Mouse (Mus musculus) forebrain, embryonic 16.5 days (tissue): Measurements from ENCODE around the gene Wdpcp. TPM values are rescaled to one million over a fixed set of nuclear protein-coding genes. Genes with fewer than 3 reads are reported as not detected.

Experiments
- ATAC-seq: fragments of 200-750 bp; cut with Nextera tagmentation; 2 replicates; pipeline ENCODE4 v1.8.0; 2017; ENCODE audit warnings: mild to moderate bottlenecking, moderate library complexity
- H3K27ac ChIP-seq: fragments of 300-500 bp; sonication (generic); 2 replicates; pipeline ENCODE4 v1.5.1; 2014; ENCODE audit warnings: low read length, control low read depth
- H3K27me3 ChIP-seq: fragments of 300-500 bp; sonication (generic); replicated peaks from 2 replicates; pipeline ENCODE4 v1.6.1; 2014; ENCODE audit warnings: low read length; ENCODE audit not compliant: control insufficient read depth, insufficient read depth
- H3K36me3 ChIP-seq: fragments of 300-500 bp; sonication (generic); 2 replicates; pipeline ENCODE4 v1.6.1; 2014; ENCODE audit not compliant: control insufficient read depth, insufficient read depth
- H3K4me1 ChIP-seq: fragments of 300-500 bp; sonication (generic); replicated peaks from 2 replicates; pipeline ENCODE4 v1.6.1; 2014; ENCODE audit warnings: low read length; ENCODE audit not compliant: control insufficient read depth, insufficient read depth
- H3K4me2 ChIP-seq: fragments of 300-500 bp; sonication (generic); 2 replicates; pipeline ENCODE4 v1.6.1; 2014; ENCODE audit warnings: mild to moderate bottlenecking, low read length, control low read depth
- H3K4me3 ChIP-seq: fragments of 300-500 bp; sonication (generic); replicated peaks from 2 replicates; pipeline ENCODE4 v1.5.1; 2014; ENCODE audit warnings: mild to moderate bottlenecking, low read length, control low read depth
- H3K9ac ChIP-seq: fragments of 300-500 bp; sonication (generic); replicated peaks from 2 replicates; pipeline ENCODE4 v1.6.1; 2014; ENCODE audit warnings: low read depth, low read length, control low read depth
- H3K9me3 ChIP-seq: fragments of 300-500 bp; sonication (generic); 2 replicates; pipeline ENCODE4 v1.6.1; 2016; ENCODE audit warnings: low read length; ENCODE audit not compliant: control insufficient read depth
- WGBS: fragments of 180-500 bp; shearing (Covaris S2); extraction: QIAGEN DNeasy Blood & Tissue Kit; methylation state at CpG from one replicate; pipeline ENCODE4 v1.1.7; 2014; 5-methylcytosine and 5-hydroxymethylcytosine counted together
- polyA plus RNA-seq: library from polyadenylated mRNA; unstranded; fragments of >200 nt; fragmentation: Nextera tagmentation; extraction: Ambion mirVana; gene quantifications from 2 replicates; pipeline ENCODE4 v1.2.1, GENCODE M21; 2015

Gene Wdpcp
- polyA plus RNA-seq, 1 experiment from 2014 or later = 12.0 TPM

GRCm38 (mm10) chr11:21566934-21567333, 5.1 kb upstream of the Wdpcp start:
- peaks cover 14% of the 10 kb centered on the region for H3K4me1 ChIP-seq
- ATAC-seq = no peak
- WGBS = 93% methylated on average over 6 of the region's 6 CpGs
- H3K27ac ChIP-seq = no peak overlapping the region
- no peak overlapping the region for H3K9ac ChIP-seq
- no peaks in the 10 kb centered on the region for H3K27me3 ChIP-seq
- H3K4me3 ChIP-seq = no peak overlapping the region
- H3K36me3 ChIP-seq = peaks cover 22% of the 10 kb centered on the region
- H3K4me2 ChIP-seq = no peak overlapping the region
- H3K9me3 ChIP-seq = no peaks in the 10 kb centered on the region

DNA sequence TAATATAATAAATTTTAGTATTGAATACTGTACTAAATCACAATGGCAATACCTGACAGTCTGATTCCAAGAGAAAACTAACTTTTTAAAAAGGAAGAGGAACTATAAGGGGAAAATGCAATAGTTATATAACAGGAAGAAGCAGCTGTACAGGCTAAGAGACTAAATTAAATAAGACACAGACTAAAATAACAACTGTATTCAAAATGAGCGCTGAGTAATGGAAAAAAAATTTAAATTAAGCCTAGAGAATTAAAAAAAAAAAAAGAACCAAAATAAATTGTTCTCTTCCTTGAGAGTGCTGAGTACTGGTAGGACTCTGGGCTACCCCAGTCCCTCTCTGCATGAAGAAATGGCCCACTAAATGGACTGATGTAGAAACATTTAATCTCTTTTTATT, 4.3 kb upstream of the Wdpcp start:
- no peak overlapping the region for H3K4me3 ChIP-seq
- WGBS = 89% methylated on average over 1 of the region's 1 CpGs
- no peak overlapping the region for H3K4me2 ChIP-seq
- no peaks in the 10 kb centered on the region for H3K9me3 ChIP-seq
- no peaks in the 10 kb centered on the region for H3K27me3 ChIP-seq
- H3K36me3 ChIP-seq = peaks cover 19% of the 10 kb centered on the region
- H3K4me1 ChIP-seq = peaks cover 18% of the 10 kb centered on the region
- H3K27ac ChIP-seq = no peak overlapping the region
- no peak for ATAC-seq
- H3K9ac ChIP-seq = no peak overlapping the region

GRCm38 (mm10) chr11:21569002-21569401, 3.0 kb upstream of the Wdpcp start:
- peak overlapping the region; percentile 9; the same call in 1 of the 2 replicates for H3K4me2 ChIP-seq
- peaks cover 22% of the 10 kb centered on the region for H3K4me1 ChIP-seq
- no peaks in the 10 kb centered on the region for H3K9me3 ChIP-seq
- WGBS = 56% methylated on average over 5 of the region's 5 CpGs
- no peak overlapping the region for H3K27ac ChIP-seq
- no peak overlapping the region for H3K4me3 ChIP-seq
- no peak for ATAC-seq
- H3K27me3 ChIP-seq = no peaks in the 10 kb centered on the region
- H3K36me3 ChIP-seq = peaks cover 13% of the 10 kb centered on the region
- no peak overlapping the region for H3K9ac ChIP-seq

DNA sequence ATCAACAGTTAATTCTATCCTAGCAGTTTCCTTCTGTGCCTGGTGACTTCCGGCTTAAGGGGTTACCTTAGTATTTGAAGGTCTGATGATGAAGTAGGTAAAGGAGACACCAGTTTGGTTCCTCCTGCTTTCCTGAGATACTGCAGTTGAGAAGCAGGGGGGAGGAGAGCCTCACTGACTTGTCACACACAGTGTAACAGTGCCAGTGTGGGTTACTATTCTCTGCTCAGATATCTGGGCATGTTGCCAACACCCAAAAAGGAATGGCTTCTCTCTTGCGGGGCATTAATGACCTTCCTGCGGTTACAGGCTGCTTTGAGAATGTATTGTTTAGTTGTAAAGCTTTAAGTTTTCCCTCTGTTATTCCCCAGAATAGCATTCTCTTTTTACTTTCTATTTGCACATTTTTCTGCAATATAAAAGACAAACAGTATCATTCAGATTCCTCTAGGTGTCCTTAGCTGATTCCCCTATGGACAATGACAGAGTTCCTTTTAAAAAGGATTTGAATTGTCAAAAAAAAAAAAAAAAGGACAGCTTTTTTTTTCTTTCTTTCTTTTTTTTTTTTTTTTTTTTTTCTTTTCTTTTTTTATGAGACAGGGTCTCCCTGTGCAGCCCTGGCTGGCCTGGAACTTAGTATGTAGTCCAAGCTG, 2.5 kb upstream of the Wdpcp start:
- no peak overlapping the region for H3K4me3 ChIP-seq
- H3K9me3 ChIP-seq = no peaks in the 10 kb centered on the region
- WGBS = 18% methylated on average over 3 of the region's 3 CpGs
- no peak overlapping the region for H3K27ac ChIP-seq
- peaks cover 22% of the 10 kb centered on the region for H3K4me1 ChIP-seq
- peaks cover 13% of the 10 kb centered on the region for H3K36me3 ChIP-seq
- no peak overlapping the region for H3K9ac ChIP-seq
- H3K27me3 ChIP-seq = no peaks in the 10 kb centered on the region
- no peak for ATAC-seq
- H3K4me2 ChIP-seq = peak overlapping the region; percentile 13

- H3K9ac ChIP-seq = no peak overlapping the region
- H3K27ac ChIP-seq = peak overlapping the region; percentile 12; the same call in 1 of the 2 replicates
- peaks cover 22% of the 10 kb centered on the region for H3K4me1 ChIP-seq
- H3K4me3 ChIP-seq = no peak overlapping the region
- no peak for ATAC-seq
- H3K27me3 ChIP-seq = no peaks in the 10 kb centered on the region
- peaks cover 12% of the 10 kb centered on the region for H3K36me3 ChIP-seq
- WGBS = 24% methylated on average over 2 of the region's 2 CpGs
- no peaks in the 10 kb centered on the region for H3K9me3 ChIP-seq
- H3K4me2 ChIP-seq = peak overlapping the region; percentile 13
Observed at GRCm38 (mm10) chr11:21570109-21570474, 1.9 kb upstream of the Wdpcp start.

DNA sequence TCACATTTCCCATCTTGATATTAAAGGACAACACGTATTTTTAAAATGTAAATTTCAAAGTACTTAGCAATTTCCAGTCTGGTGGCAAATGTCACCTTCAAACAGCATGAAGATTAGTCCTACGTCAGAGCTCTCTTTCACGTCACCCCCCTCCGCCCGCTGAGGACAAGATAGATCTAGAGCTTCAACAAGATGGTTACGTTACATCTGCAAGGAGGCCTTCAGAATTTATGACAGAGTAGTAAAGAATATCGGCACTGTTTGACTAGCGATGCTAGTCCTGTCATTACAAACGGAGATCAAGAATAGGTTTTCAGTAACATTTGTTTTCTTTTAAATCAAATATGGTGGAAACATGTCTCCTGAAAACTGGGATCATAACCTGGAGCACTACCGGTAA, 1.1 kb upstream of the Wdpcp start:
- no peaks in the 10 kb centered on the region for H3K9me3 ChIP-seq
- no peaks in the 10 kb centered on the region for H3K27me3 ChIP-seq
- WGBS = 9% methylated on average over 10 of the region's 10 CpGs
- no peak for ATAC-seq
- peak overlapping the region; percentile 82 for H3K27ac ChIP-seq
- H3K4me2 ChIP-seq = peak overlapping the region; percentile 89
- peaks cover 22% of the 10 kb centered on the region for H3K4me1 ChIP-seq
- peak overlapping the region; percentile 71 for H3K9ac ChIP-seq
- peaks cover 5% of the 10 kb centered on the region; the same call in 1 of the 2 replicates for H3K36me3 ChIP-seq
- peak overlapping the region; percentile 69 for H3K4me3 ChIP-seq

DNA sequence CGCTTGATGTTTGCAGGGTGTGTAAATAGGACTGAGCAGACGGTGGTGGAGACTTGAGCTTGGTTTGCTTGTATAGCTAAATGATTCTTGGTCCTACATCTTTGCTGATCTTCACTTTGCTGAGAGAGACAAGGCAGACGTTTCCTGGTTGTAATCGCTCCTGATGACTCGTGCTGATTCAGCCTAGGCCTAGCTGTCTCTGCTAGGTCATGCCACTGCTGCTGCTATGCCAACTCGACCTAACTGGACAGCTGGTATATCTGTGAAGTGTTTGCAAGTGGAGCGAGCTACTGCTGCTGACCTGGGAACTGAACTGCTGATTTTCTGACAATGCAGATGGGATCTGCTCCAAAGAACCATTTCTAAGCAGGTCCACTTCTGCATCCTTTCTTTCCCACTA, 9.4 kb downstream of the Wdpcp start:
- H3K4me3 ChIP-seq = no peak overlapping the region
- H3K27ac ChIP-seq = no peak overlapping the region
- no peak overlapping the region for H3K4me2 ChIP-seq
- WGBS = 80% methylated on average over 7 of the region's 7 CpGs
- no peaks in the 10 kb centered on the region for H3K36me3 ChIP-seq
- H3K9ac ChIP-seq = no peak overlapping the region
- no peak for ATAC-seq
- H3K4me1 ChIP-seq = no peaks in the 10 kb centered on the region
- H3K27me3 ChIP-seq = no peaks in the 10 kb centered on the region
- no peaks in the 10 kb centered on the region for H3K9me3 ChIP-seq

- Histone ChIP-seq H3K4me1 (no peaks in the 10 kb centered on the region), H3K4me3 (no peak overlapping the region), H3K9ac (no peak overlapping the region), H3K9me3 (no peaks in the 10 kb centered on the region), H3K27ac (no peak overlapping the region), H3K36me3 (no peaks in the 10 kb centered on the region), H3K4me2 (no peak overlapping the region), H3K27me3 (no peaks in the 10 kb centered on the region)
- ATAC-seq = no peak
- WGBS = 35% methylated on average over 1 of the region's 1 CpGs
Observed at GRCm38 (mm10) chr11:21583286-21583685, 11.3 kb downstream of the Wdpcp start.

GRCm38 (mm10) chr11:21602497-21602896, 30.5 kb downstream of the Wdpcp start:
- no peak for ATAC-seq
- H3K4me1 ChIP-seq = no peaks in the 10 kb centered on the region
- no peaks in the 10 kb centered on the region for H3K9me3 ChIP-seq
- H3K4me2 ChIP-seq = no peak overlapping the region
- no peak overlapping the region for H3K27ac ChIP-seq
- H3K4me3 ChIP-seq = no peak overlapping the region
- no peaks in the 10 kb centered on the region for H3K27me3 ChIP-seq
- 47% methylated on average over 5 of the region's 5 CpGs for WGBS
- H3K9ac ChIP-seq = no peak overlapping the region
- no peaks in the 10 kb centered on the region for H3K36me3 ChIP-seq

DNA sequence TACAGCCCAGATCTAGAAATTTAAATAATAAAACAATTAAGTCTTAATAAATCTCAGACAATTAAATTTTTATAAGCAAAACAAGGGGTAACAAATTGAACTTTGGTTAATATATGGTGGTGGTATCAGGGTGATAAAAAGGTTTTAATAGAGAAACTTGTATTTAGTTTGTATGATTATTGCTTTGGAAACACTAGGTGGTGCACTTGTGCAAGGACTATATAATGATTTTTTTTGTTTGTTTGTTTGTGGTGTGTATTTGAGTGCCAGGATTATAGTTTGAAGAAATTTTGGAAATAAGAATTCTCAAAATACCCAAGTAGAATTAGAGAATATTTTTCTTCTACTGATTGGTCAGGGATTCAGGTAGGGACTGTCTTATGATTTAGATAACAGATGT, 43.9 kb downstream of the Wdpcp start:
- no peaks in the 10 kb centered on the region for H3K9me3 ChIP-seq
- H3K9ac ChIP-seq = no peak overlapping the region
- no peaks in the 10 kb centered on the region for H3K27me3 ChIP-seq
- H3K4me3 ChIP-seq = no peak overlapping the region
- no peaks in the 10 kb centered on the region for H3K4me1 ChIP-seq
- no peaks in the 10 kb centered on the region for H3K36me3 ChIP-seq
- H3K4me2 ChIP-seq = no peak overlapping the region
- ATAC-seq = no peak
- H3K27ac ChIP-seq = no peak overlapping the region
